Mouse (Mus musculus): ENCODE data around the gene Slc7a11.

GRCm38 (mm10) chr3:50381861-50382693, 61.3 kb downstream of the Slc7a11 start:
- no peak for TF ChIP-seq CTCF (IDR thresholded peaks at IDR 0.05; ENCODE audit: control insufficient read depth, insufficient read depth, insufficient replicate concordance, low read depth, low read length)
- TF ChIP-seq POLR2A (IDR thresholded peaks at IDR 0.05; ENCODE audit: control insufficient read depth, low read depth, low read length) = no peak

Measured in testis, adult 2 months (tissue).